Mouse (Mus musculus): Measurements from ENCODE around the gene Pfkfb3. TPM values are rescaled to one million over a fixed set of nuclear protein-coding genes. Genes with fewer than 3 reads are reported as not detected.
A peak's percentile ranks its signal among the peaks of the same experiment; 100 is the strongest.

The Pfkfb3 gene
- polyA plus RNA-seq, 1 experiment: 24.3 TPM

GRCm38 (mm10) chr2:11436353-11436752, 117.5 kb downstream of the Pfkfb3 start:
- H3K4me1 ChIP-seq (ENCODE audit: control insufficient read depth, insufficient read depth, low read length): no peaks in the 10 kb centered on the region; the same call in 1 of the 2 replicates
- TF ChIP-seq CTCF (IDR thresholded peaks at IDR 0.05; ENCODE audit: control insufficient read depth, insufficient read depth, low read length): no peak
- no peak overlapping the region for H3K4me3 ChIP-seq (replicated peaks; ENCODE audit: control insufficient read depth, low read depth, low read length)
- H3K27ac ChIP-seq (ENCODE audit: control insufficient read depth, insufficient read depth, low read depth, low read length, poor library complexity): no peak overlapping the region
- 92% methylated on average over 11 of the region's 11 CpGs for WGBS

DNA sequence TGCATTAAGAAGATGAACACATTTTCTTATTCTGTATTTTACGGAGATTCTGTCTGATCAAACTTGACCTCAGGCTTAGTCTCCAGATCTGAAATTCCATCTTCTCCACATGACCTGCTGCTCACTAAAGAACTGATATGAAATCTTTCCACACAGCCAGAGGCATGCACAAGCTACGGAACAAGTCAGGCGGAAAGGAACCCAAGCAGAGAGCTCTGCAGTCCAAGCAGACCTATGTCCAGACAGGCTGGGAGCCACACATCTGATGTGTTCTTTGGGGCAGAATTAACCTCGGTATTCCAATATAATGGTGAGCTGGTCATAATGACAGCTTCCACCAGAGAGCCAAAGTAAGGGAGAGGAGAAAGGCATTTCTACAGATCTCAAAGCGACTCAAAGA, 120.5 kb downstream of the Pfkfb3 start:
- Histone ChIP-seq H3K4me1 (ENCODE audit: control insufficient read depth, insufficient read depth, low read length) (peaks cover 4% of the 10 kb centered on the region; the same call in 1 of the 2 replicates), H3K27ac (ENCODE audit: control insufficient read depth, insufficient read depth, low read depth, low read length, poor library complexity) (no peak overlapping the region), H3K4me3 (replicated peaks; ENCODE audit: control insufficient read depth, low read depth, low read length) (no peak overlapping the region)
- 92% methylated on average over 5 of the region's 5 CpGs for WGBS
- TF ChIP-seq POLR2A (IDR thresholded peaks at IDR 0.05; ENCODE audit: borderline replicate concordance, control insufficient read depth, low read depth, low read length) (no peak), CTCF (IDR thresholded peaks at IDR 0.05; ENCODE audit: control insufficient read depth, insufficient read depth, low read length) (no peak)

- WGBS: 5% methylated on average over 3 of the region's 3 CpGs
- Histone ChIP-seq H3K27ac (ENCODE audit: control insufficient read depth, insufficient read depth, low read depth, low read length, poor library complexity) (0 out of 2 replicates have a peak overlapping the region, but pooled peaks have one; percentile 18), H3K4me1 (ENCODE audit: control insufficient read depth, insufficient read depth, low read length) (peaks cover 4% of the 10 kb centered on the region; the same call in 1 of the 2 replicates), H3K4me3 (replicated peaks; ENCODE audit: control insufficient read depth, low read depth, low read length) (no peak overlapping the region)
- no peak for TF ChIP-seq POLR2A (IDR thresholded peaks at IDR 0.05; ENCODE audit: borderline replicate concordance, control insufficient read depth, low read depth, low read length)
- no peak for TF ChIP-seq CTCF (IDR thresholded peaks at IDR 0.05; ENCODE audit: control insufficient read depth, insufficient read depth, low read length)
Observed at GRCm38 (mm10) chr2:11429538-11429937, 124.3 kb downstream of the Pfkfb3 start.

GRCm38 (mm10) chr2:11428621-11429020, 125.3 kb downstream of the Pfkfb3 start:
- TF ChIP-seq CTCF (IDR thresholded peaks at IDR 0.05; ENCODE audit: control insufficient read depth, insufficient read depth, low read length) (no peak), POLR2A (IDR thresholded peaks at IDR 0.05; ENCODE audit: borderline replicate concordance, control insufficient read depth, low read depth, low read length) (no peak)
- WGBS: 82% methylated on average over 4 of the region's 4 CpGs

DNA sequence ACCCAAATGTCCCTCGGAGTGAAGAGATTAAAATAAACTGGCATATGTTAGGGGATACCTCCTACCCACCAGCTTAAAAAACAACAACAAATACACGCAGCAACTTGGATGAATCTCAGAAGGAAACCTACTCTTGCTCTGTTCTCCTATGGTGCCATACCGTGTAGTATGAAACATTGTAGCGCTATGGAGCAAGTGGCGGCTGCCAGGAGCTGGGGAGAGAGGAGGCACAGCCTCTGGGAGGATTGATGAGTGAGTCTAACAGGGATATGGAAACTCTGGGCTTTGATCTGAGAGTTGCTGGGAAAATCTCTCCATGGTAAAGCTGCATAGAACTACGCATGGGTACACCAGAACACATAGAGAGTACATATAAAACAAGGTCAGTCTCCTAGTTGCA, 126.3 kb downstream of the Pfkfb3 start:
- peaks cover 4% of the 10 kb centered on the region; the same call in 1 of the 2 replicates for H3K4me1 ChIP-seq (ENCODE audit: control insufficient read depth, insufficient read depth, low read length)
- H3K4me3 ChIP-seq (replicated peaks; ENCODE audit: control insufficient read depth, low read depth, low read length): no peak overlapping the region
- 89% methylated on average over 6 of the region's 6 CpGs for WGBS
- no peak for TF ChIP-seq POLR2A (IDR thresholded peaks at IDR 0.05; ENCODE audit: borderline replicate concordance, control insufficient read depth, low read depth, low read length)
- no peak for TF ChIP-seq CTCF (IDR thresholded peaks at IDR 0.05; ENCODE audit: control insufficient read depth, insufficient read depth, low read length)
- H3K27ac ChIP-seq (ENCODE audit: control insufficient read depth, insufficient read depth, low read depth, low read length, poor library complexity): no peak overlapping the region

More at GRCm38 (mm10) chr2:11428621-11429020, 125.3 kb downstream of the Pfkfb3 start:
- Histone ChIP-seq H3K27ac (ENCODE audit: control insufficient read depth, insufficient read depth, low read depth, low read length, poor library complexity) (no peak overlapping the region), H3K4me3 (replicated peaks; ENCODE audit: control insufficient read depth, low read depth, low read length) (no peak overlapping the region), H3K4me1 (ENCODE audit: control insufficient read depth, insufficient read depth, low read length) (peaks cover 4% of the 10 kb centered on the region; the same call in 1 of the 2 replicates)

DNA sequence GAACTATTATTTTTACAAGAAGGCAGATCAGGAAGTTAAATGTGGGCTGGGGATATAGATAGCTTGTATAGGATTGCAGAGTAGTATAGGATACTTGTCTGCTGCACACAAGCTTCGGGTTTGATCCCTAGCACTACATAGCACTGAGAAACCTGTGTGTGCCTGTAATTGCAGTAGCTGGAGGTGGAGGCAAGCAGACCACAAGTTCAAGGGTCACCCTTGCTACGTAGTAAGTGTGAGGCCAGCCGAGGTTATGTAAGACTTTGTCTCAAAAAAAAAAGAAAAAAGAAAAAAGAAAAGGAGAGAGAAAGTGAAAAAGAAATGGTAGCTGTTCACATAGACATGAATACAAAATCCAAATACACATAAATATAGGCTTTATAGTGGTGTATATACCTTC, 127.5 kb downstream of the Pfkfb3 start:
- Histone ChIP-seq H3K27ac (ENCODE audit: control insufficient read depth, insufficient read depth, low read depth, low read length, poor library complexity) (no peak overlapping the region), H3K4me1 (ENCODE audit: control insufficient read depth, insufficient read depth, low read length) (peaks cover 4% of the 10 kb centered on the region; the same call in 1 of the 2 replicates), H3K4me3 (replicated peaks; ENCODE audit: control insufficient read depth, low read depth, low read length) (no peak overlapping the region)
- 44% methylated on average over 3 of the region's 3 CpGs for WGBS
- TF ChIP-seq POLR2A (IDR thresholded peaks at IDR 0.05; ENCODE audit: borderline replicate concordance, control insufficient read depth, low read depth, low read length) (no peak), CTCF (IDR thresholded peaks at IDR 0.05; ENCODE audit: control insufficient read depth, insufficient read depth, low read length) (no peak)

- Histone ChIP-seq H3K4me1 (ENCODE audit: control insufficient read depth, insufficient read depth, low read length) (peaks cover 4% of the 10 kb centered on the region; the same call in 1 of the 2 replicates), H3K27ac (ENCODE audit: control insufficient read depth, insufficient read depth, low read depth, low read length, poor library complexity) (no peak overlapping the region), H3K4me3 (replicated peaks; ENCODE audit: control insufficient read depth, low read depth, low read length) (no peak overlapping the region)
- TF ChIP-seq CTCF (IDR thresholded peaks at IDR 0.05; ENCODE audit: control insufficient read depth, insufficient read depth, low read length) (no peak), POLR2A (IDR thresholded peaks at IDR 0.05; ENCODE audit: borderline replicate concordance, control insufficient read depth, low read depth, low read length) (no peak)
- 60% methylated on average over 5 of the region's 5 CpGs for WGBS
Observed at GRCm38 (mm10) chr2:11425421-11426131, 128.3 kb downstream of the Pfkfb3 start.

DNA sequence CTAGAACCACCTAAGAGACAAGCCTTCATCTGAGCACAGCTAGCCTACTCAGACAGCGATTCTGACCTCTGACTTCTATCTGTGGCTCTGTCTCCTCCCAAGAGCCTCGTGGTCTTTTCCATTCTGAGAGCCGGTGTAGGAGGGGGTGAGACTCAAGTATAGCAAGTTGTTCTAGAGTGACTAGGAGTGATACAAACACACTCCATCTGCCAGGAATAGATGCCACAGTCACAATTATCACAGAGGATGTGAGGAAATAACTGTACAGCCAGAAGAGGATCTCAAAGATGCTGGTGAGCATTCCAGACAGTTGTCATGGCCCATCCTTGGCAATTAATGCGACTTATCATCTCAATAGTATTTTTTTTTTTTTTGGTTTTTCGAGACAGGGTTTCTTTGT, 129.6 kb downstream of the Pfkfb3 start:
- Histone ChIP-seq H3K4me3 (replicated peaks; ENCODE audit: control insufficient read depth, low read depth, low read length) (no peak overlapping the region), H3K27ac (ENCODE audit: control insufficient read depth, insufficient read depth, low read depth, low read length, poor library complexity) (no peak overlapping the region), H3K4me1 (ENCODE audit: control insufficient read depth, insufficient read depth, low read length) (no peaks in the 10 kb centered on the region)
- no peak for TF ChIP-seq POLR2A (IDR thresholded peaks at IDR 0.05; ENCODE audit: borderline replicate concordance, control insufficient read depth, low read depth, low read length)
- TF ChIP-seq CTCF (IDR thresholded peaks at IDR 0.05; ENCODE audit: control insufficient read depth, insufficient read depth, low read length): no peak
- WGBS: 77% methylated on average over 5 of the region's 5 CpGs

All from bone marrow, adult 2 months (tissue).